Mouse (Mus musculus) MEL (cell line): ENCODE measurements around the gene Mrpl45. TPM values are rescaled to one million over a fixed set of nuclear protein-coding genes. Genes with fewer than 3 reads are reported as not detected.

Experiments used
- DNase-seq: peaks from one replicate; pipeline ENCODE4 v3.0.0; 2011; ENCODE audit warnings: low read depth, low spot score
- H3K27ac ChIP-seq: 2 replicates; pipeline ENCODE4 v1.5.1; 2012; ENCODE audit warnings: low read depth, mild to moderate bottlenecking, control low read depth, low read length, moderate library complexity; ENCODE audit not compliant: control insufficient read depth
- H3K27me3 ChIP-seq, 2 experiments: fragments of 150-350 bp in 1 of 2; sonication (generic) in 1 of 2; 2 replicates each; pipeline ENCODE4 v1.6.1; 2012; ENCODE audit warnings: low read length in 2 of 2, mild to moderate bottlenecking in 2 of 2, improper control_type of control experiment in 1 of 2, moderate library complexity in 1 of 2; ENCODE audit not compliant: insufficient read depth in 2 of 2, control insufficient read depth in 1 of 2
- H3K36me3 ChIP-seq, 2 experiments: 2 replicates each; pipeline ENCODE4 v1.6.1; 2012 to 2014; ENCODE audit warnings: low read length in 2 of 2, improper control_type of control experiment in 1 of 2, inconsistent platforms in 1 of 2, mild to moderate bottlenecking in 1 of 2; ENCODE audit not compliant: insufficient read depth in 2 of 2, control insufficient read depth in 1 of 2
- H3K4me1 ChIP-seq, 2 experiments: fragments of 150-350 bp in 1 of 2; sonication (generic) in 1 of 2; 2 replicates each; pipeline ENCODE4 v1.6.1; 2012; ENCODE audit warnings: low read length in 2 of 2, improper control_type of control experiment in 1 of 2, mild to moderate bottlenecking in 1 of 2; ENCODE audit not compliant: insufficient read depth in 2 of 2, control insufficient read depth in 1 of 2
- H3K4me3 ChIP-seq, 2 experiments: fragments of 150-350 bp in 1 of 2; sonication (generic) in 1 of 2; 2 replicates each; pipeline ENCODE4 v1.5.1; 2012; ENCODE audit warnings: low read depth in 2 of 2, low read length in 2 of 2, mild to moderate bottlenecking in 2 of 2, moderate library complexity in 2 of 2, control low read depth in 1 of 2, improper control_type of control experiment in 1 of 2; ENCODE audit not compliant: control insufficient read depth in 1 of 2, insufficient read depth in 1 of 2
- H3K79me2 ChIP-seq: 2 replicates; pipeline ENCODE4 v1.6.1; 2012; ENCODE audit warnings: mild to moderate bottlenecking, low read length, moderate library complexity; ENCODE audit not compliant: control insufficient read depth, poor library complexity, insufficient read depth
- H3K9ac ChIP-seq: 2 replicates; pipeline ENCODE4 v1.6.1; 2012; ENCODE audit warnings: low read depth, mild to moderate bottlenecking, control low read depth, low read length, moderate library complexity; ENCODE audit not compliant: control insufficient read depth, poor library complexity, severe bottlenecking
- H3K9me3 ChIP-seq: fragments of 150-350 bp; sonication (generic); replicated peaks from 2 replicates; pipeline ENCODE4 v1.6.1; 2012; ENCODE audit warnings: mild to moderate bottlenecking, low read length, improper control_type of control experiment, moderate library complexity; ENCODE audit not compliant: insufficient read depth
- BHLHE40 ChIP-seq: IDR thresholded peaks from 2 replicates; pipeline ENCODE4 v1.6.1; 2012; ENCODE audit warnings: low read depth, mild to moderate bottlenecking, inconsistent platforms, low read length, improper control_type of control experiment, borderline replicate concordance
- CHD1 ChIP-seq: IDR thresholded peaks from 2 replicates; pipeline ENCODE4 v1.6.1; 2012; ENCODE audit warnings: low read depth, mild to moderate bottlenecking, inconsistent platforms, low read length, improper control_type of control experiment
- CHD2 ChIP-seq: IDR thresholded peaks from 2 replicates; pipeline ENCODE4 v1.6.1; 2011; ENCODE audit warnings: low read length, improper control_type of control experiment
- ELF1 ChIP-seq: IDR thresholded peaks from 2 replicates; pipeline ENCODE4 v1.6.1; 2014; ENCODE audit warnings: low read depth, mild to moderate bottlenecking, inconsistent platforms, low read length, improper control_type of control experiment, moderate library complexity
- EP300 ChIP-seq, 2 experiments: IDR thresholded peaks; 2 replicates each; pipeline ENCODE4 v1.6.1; 2011; ENCODE audit warnings: improper control_type of control experiment in 2 of 2, low read length in 2 of 2, low read depth in 1 of 2, mild to moderate bottlenecking in 1 of 2
- ETS1 ChIP-seq: IDR thresholded peaks from 2 replicates; pipeline ENCODE4 v1.6.1; 2012; ENCODE audit warnings: low read depth, mild to moderate bottlenecking, inconsistent platforms, low read length, improper control_type of control experiment, moderate library complexity
- GABPA ChIP-seq: IDR thresholded peaks from 2 replicates; pipeline ENCODE4 v1.6.1; 2012; ENCODE audit warnings: low read depth, mild to moderate bottlenecking, inconsistent platforms, low read length, improper control_type of control experiment, moderate library complexity
- GATA1 ChIP-seq: IDR thresholded peaks from 2 replicates; pipeline ENCODE4 v1.6.1; 2011; ENCODE audit warnings: low read depth, low read length, improper control_type of control experiment
- MAFK ChIP-seq: IDR thresholded peaks from 2 replicates; pipeline ENCODE4 v1.6.1; 2011; ENCODE audit warnings: low read depth, mild to moderate bottlenecking, low read length, improper control_type of control experiment, borderline replicate concordance
- MAX ChIP-seq: IDR thresholded peaks from 2 replicates; pipeline ENCODE4 v1.6.1; 2011; ENCODE audit warnings: low read length, improper control_type of control experiment
- MAZ ChIP-seq: IDR thresholded peaks from 2 replicates; pipeline ENCODE4 v1.6.1; 2012; ENCODE audit warnings: low read depth, mild to moderate bottlenecking, inconsistent platforms, low read length, improper control_type of control experiment
- MYB ChIP-seq: IDR thresholded peaks from 2 replicates; pipeline ENCODE4 v1.6.1; 2011; ENCODE audit warnings: mild to moderate bottlenecking, low read depth, low read length, improper control_type of control experiment
- MYC ChIP-seq: IDR thresholded peaks from 2 replicates; pipeline ENCODE4 v1.6.1; 2011; ENCODE audit warnings: low read depth, mild to moderate bottlenecking, low read length, improper control_type of control experiment, moderate library complexity
- NELFE ChIP-seq: IDR thresholded peaks from 2 replicates; pipeline ENCODE4 v1.6.1; 2011; ENCODE audit warnings: low read depth, low read length, improper control_type of control experiment
- NRF1 ChIP-seq: IDR thresholded peaks from 2 replicates; pipeline ENCODE4 v1.6.1; 2014; ENCODE audit warnings: low read depth, mild to moderate bottlenecking, inconsistent platforms, low read length, improper control_type of control experiment, moderate library complexity; ENCODE audit not compliant: poor library complexity, insufficient read depth, severe bottlenecking
- POLR2A ChIP-seq, 2 experiments: IDR thresholded peaks; 2 replicates each; pipeline ENCODE4 v1.6.1; 2011 to 2012; ENCODE audit warnings: low read length in 2 of 2, mild to moderate bottlenecking in 2 of 2, control low read depth in 1 of 2, improper control_type of control experiment in 1 of 2, low read depth in 1 of 2, moderate library complexity in 1 of 2; ENCODE audit not compliant: control insufficient read depth in 1 of 2, insufficient read depth in 1 of 2, poor library complexity in 1 of 2
- SIN3A ChIP-seq: IDR thresholded peaks from 2 replicates; pipeline ENCODE4 v1.6.1; 2012; ENCODE audit warnings: low read length, improper control_type of control experiment, inconsistent platforms
- SMC3 ChIP-seq: IDR thresholded peaks from 2 replicates; pipeline ENCODE4 v1.6.1; 2011; ENCODE audit warnings: low read depth, low read length, improper control_type of control experiment
- TAL1 ChIP-seq: IDR thresholded peaks from 2 replicates; pipeline ENCODE4 v1.6.1; 2012; ENCODE audit warnings: mild to moderate bottlenecking, inconsistent platforms, low read length, moderate library complexity, mixed read lengths
- TCF12 ChIP-seq: IDR thresholded peaks from 2 replicates; pipeline ENCODE4 v1.6.1; 2014; ENCODE audit warnings: low read depth, mild to moderate bottlenecking, inconsistent platforms, low read length, improper control_type of control experiment, moderate library complexity
- UBTF ChIP-seq: IDR thresholded peaks from 2 replicates; pipeline ENCODE4 v1.6.1; 2012; ENCODE audit warnings: low read depth, mild to moderate bottlenecking, inconsistent platforms, low read length, improper control_type of control experiment, moderate library complexity, borderline replicate concordance; ENCODE audit not compliant: insufficient read depth
- ZC3H11A ChIP-seq: IDR thresholded peaks from 2 replicates; pipeline ENCODE4 v1.6.1; 2012; ENCODE audit warnings: low read depth, mild to moderate bottlenecking, inconsistent platforms, low read length, improper control_type of control experiment
- ZMIZ1 ChIP-seq: IDR thresholded peaks from 2 replicates; pipeline ENCODE4 v1.6.1; 2012; ENCODE audit warnings: low read depth, mild to moderate bottlenecking, inconsistent platforms, low read length, improper control_type of control experiment, moderate library complexity
- ZNF384 ChIP-seq: IDR thresholded peaks from 2 replicates; pipeline ENCODE4 v1.6.1; 2012; ENCODE audit warnings: low read depth, mild to moderate bottlenecking, inconsistent platforms, low read length, improper control_type of control experiment
- polyA plus RNA-seq, 2 experiments: library from polyadenylated mRNA; stranded (reverse) in 1 of 2; unstranded in 1 of 2; fragments of >175 nt in 1 of 2; fragments of >200 nt in 1 of 2; gene quantifications; 2 replicates each; pipeline versions ENCODE4 v1.2.1 to v1.2.4; 2012; ENCODE audit warnings: low replicate concordance in 2 of 2, low read depth in 1 of 2; ENCODE audit not compliant: insufficient read length in 2 of 2, insufficient read depth in 1 of 2, missing spikeins in 1 of 2
- total RNA-seq: library from RNA; depleted of rRNA; stranded (reverse); fragments of 300-350 nt; gene quantifications from 2 replicates; pipeline ENCODE4 v1.2.3, GENCODE M21; 2012

The Mrpl45 gene
- total and polyA plus RNA-seq, 3 experiments, result 65.0 to 72.7 TPM; not detected in 1

DNA sequence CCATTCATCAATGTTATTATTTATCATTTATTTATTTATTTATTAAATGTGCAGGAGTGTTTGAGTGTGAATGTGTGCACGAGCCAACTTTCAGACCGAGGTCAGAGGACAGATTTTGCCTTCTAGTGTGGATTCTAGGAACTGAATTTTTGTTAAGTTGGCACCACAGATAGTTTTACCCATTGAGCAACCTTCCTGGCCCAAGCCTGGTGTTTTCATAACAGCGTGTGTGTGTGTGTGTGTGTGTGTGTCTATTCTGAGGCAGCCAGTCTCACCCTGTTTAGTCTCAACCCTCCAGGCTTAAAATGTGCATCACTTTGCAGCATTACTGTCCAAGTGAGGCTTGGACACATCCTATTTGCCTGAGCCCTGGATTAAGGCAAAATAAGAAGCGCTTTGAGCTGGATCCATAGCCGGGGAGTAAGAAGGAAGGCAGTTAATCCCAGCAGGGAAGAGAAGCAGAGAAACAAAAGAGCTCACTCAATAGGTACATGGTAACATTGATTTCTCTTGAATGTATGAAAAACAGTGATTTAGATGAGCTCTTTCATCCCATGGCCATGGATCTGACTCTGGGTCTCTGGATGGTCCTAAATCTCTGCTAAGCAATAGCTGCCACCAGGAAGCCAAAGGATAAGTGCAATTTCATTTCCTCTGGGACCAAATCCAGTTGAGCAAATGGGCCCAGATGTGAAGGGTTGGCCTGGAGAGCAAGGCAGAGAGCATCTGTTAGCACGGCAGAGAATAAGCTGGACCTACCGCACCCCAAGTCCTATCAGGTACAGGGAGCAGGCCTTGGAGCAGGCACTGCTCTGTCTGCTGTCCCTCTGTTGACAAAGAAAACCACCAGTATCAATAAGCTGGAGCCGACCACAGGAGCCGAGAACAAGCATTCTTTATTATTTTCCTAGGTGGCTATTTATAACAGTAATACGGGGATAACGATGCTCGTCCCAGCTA lies 16.0 kb downstream of the Mrpl45 start:
- no peak for DNase-seq
- no peak for TF ChIP-seq ZC3H11A
- TF ChIP-seq MYB, result no peak
- TF ChIP-seq UBTF, result no peak
- no peak for TF ChIP-seq SIN3A
- TF ChIP-seq MAFK, result no peak
- no peak for TF ChIP-seq SMC3
- no peak for TF ChIP-seq CHD1
- no peak for TF ChIP-seq GABPA
- TF ChIP-seq ZMIZ1, result no peak
- no peak for TF ChIP-seq MAX
- no peak for TF ChIP-seq MAZ
- no peak for TF ChIP-seq ETS1
- no peak for TF ChIP-seq TCF12
- no peak for TF ChIP-seq BHLHE40
- TF ChIP-seq EP300 (IDR thresholded peaks at IDR 0.05; ENCODE audit: low read depth in 1 of 2, low read length in 2 of 2), result no peak
- no peak for TF ChIP-seq MYC
- no peak for TF ChIP-seq CHD2
- TF ChIP-seq POLR2A (IDR thresholded peaks at IDR 0.05; ENCODE audit: control insufficient read depth in 1 of 2, insufficient read depth in 1 of 2, low read depth in 1 of 2, low read length in 2 of 2, poor library complexity in 1 of 2), result no peak
- TF ChIP-seq GATA1, result no peak
- TF ChIP-seq NELFE, result no peak
- H3K36me3 ChIP-seq, result peaks cover 0 to 4% of the 10 kb centered on the region in 2 experiments; a peak in 1 of 4 replicates

DNA sequence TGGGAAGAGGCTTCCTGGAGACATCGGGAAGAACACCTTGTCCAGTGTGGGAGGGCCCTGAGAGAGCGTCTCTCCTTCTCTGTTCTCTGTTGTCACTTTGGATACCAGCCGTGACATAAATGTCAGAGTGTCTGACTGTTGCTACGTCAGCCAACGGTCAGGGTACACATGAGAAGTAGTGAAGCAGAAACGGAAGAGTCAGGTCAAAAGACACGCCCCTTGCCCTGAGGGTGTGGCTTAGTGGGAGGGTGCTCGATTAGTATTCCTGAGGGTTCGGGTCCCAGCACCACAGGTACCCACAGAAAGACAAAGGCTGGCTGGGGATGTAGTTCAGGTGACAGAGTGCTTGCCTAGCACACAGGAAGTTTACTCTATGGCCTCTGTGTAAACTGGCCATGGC lies 17.5 kb downstream of the Mrpl45 start:
- H3K9me3 ChIP-seq, result no peaks in the 10 kb centered on the region
- TF ChIP-seq NRF1 (no peak), MAFK (no peak), ELF1 (no peak), TAL1 (no peak), ZNF384 (no peak)
- no peaks in the 10 kb centered on the region for H3K4me1 ChIP-seq
- H3K27me3 ChIP-seq, result no peaks in the 10 kb centered on the region; a peak in 1 of 4 replicates
- peaks cover 0 to 4% of the 10 kb centered on the region in 2 experiments; a peak in 1 of 4 replicates for H3K36me3 ChIP-seq
- no peak overlapping the region for H3K27ac ChIP-seq
- DNase-seq, result no peak
- H3K9ac ChIP-seq, result no peak overlapping the region
- H3K79me2 ChIP-seq, result no peaks in the 10 kb centered on the region
- no peak overlapping the region for H3K4me3 ChIP-seq

More for the DNA sequence above, 16.0 kb downstream of the Mrpl45 start:
- H3K79me2 ChIP-seq, result no peaks in the 10 kb centered on the region
- H3K9me3 ChIP-seq, result no peaks in the 10 kb centered on the region
- H3K4me3 ChIP-seq, result no peak overlapping the region
- H3K27ac ChIP-seq, result no peak overlapping the region
- H3K9ac ChIP-seq, result no peak overlapping the region
- H3K4me1 ChIP-seq, result no peaks in the 10 kb centered on the region
- no peaks in the 10 kb centered on the region; a peak in 1 of 4 replicates for H3K27me3 ChIP-seq
